Mouse (Mus musculus): ENCODE data around the gene Asphd2.

DNA sequence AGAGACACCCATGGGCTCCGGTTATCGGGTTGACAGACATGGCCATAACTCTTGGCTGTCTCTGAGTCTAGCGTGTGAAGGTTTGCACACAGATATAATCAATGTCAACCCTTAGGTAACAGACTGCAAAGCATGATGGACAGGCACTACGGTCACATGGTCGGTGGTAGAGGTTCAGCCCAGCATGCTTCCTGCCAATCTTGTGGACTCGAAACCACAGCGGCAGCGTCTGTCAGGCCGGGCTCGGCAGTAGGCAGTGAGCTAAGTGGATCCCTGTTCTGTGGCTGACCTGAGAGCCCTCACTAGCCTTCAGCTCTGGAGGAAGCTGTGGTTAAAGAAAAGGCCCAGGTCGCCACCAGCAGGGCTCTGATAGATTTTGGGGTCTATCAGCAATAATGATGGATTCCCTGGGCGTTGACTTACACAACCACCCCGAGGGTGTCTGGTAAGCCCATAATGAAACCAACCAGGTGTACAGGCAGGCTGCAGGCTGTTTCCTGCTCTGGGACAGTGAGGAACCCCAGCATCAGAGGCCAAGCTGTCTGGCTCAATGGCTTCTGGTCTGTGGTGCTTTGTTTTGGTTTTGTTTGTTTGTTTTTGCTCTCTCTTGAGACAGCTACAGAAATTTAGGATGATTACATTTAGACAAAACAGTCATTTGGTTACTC lies 9.7 kb downstream of the Asphd2 start:
- no peak for TF ChIP-seq POLR2A (IDR thresholded peaks at IDR 0.05; ENCODE audit: insufficient read depth, low read length)
- TF ChIP-seq CTCF (IDR thresholded peaks at IDR 0.05; ENCODE audit: low read depth, low read length) = no peak
- no peak for TF ChIP-seq EP300 (IDR thresholded peaks at IDR 0.05; ENCODE audit: insufficient read depth, low read depth, low read length)
